Mouse (Mus musculus) megakaryocyte, embryonic 14.5 days (primary cell): ENCODE data around the gene Sh3tc1. TPM values are rescaled to one million over a fixed set of nuclear protein-coding genes. Genes with fewer than 3 reads are reported as not detected.

Source experiments
- H3K27me3 ChIP-seq: replicated peaks from 2 replicates; pipeline ENCODE3; 2012; ENCODE audit warnings: inconsistent platforms
- H3K36me3 ChIP-seq: replicated peaks from 2 replicates; pipeline ENCODE3; 2012; ENCODE audit warnings: low read length, inconsistent platforms, mixed read lengths
- H3K4me1 ChIP-seq: 2 replicates; pipeline ENCODE4 v1.6.1; 2012; ENCODE audit warnings: inconsistent platforms
- H3K4me3 ChIP-seq: replicated peaks from 2 replicates; pipeline ENCODE3; 2012; ENCODE audit warnings: moderate library complexity, mild to moderate bottlenecking, inconsistent platforms
- H3K9me3 ChIP-seq: 2 replicates; pipeline ENCODE4 v1.6.1; 2012; ENCODE audit warnings: inconsistent platforms
- FLI1 ChIP-seq: IDR thresholded peaks from 2 replicates; pipeline ENCODE4 v1.6.1; 2012; ENCODE audit warnings: low read length, inconsistent platforms, mixed read lengths
- GATA1 ChIP-seq: IDR thresholded peaks from 3 replicates; pipeline ENCODE4 v1.6.1; 2012; ENCODE audit warnings: mixed read lengths, low read length, inconsistent platforms, borderline replicate concordance
- polyA plus RNA-seq: library from polyadenylated mRNA; stranded (reverse); fragments of >175 nt; gene quantifications from 2 replicates; pipeline ENCODE4 v1.2.3, GENCODE M21; 2012; ENCODE audit warnings: low replicate concordance; ENCODE audit not compliant: insufficient read depth

Sh3tc1 gene
- polyA plus RNA-seq, 1 experiment = 2.6 TPM

GRCm38 (mm10) chr5:35770246-35770645 lies 30.5 kb upstream of the Sh3tc1 start:
- peaks cover 95% of the 10 kb centered on the region for H3K27me3 ChIP-seq
- no peaks in the 10 kb centered on the region for H3K9me3 ChIP-seq
- H3K4me3 ChIP-seq = no peak overlapping the region
- H3K4me1 ChIP-seq = peaks cover 21% of the 10 kb centered on the region
- TF ChIP-seq FLI1 (no peak), GATA1 (no peak)
- H3K36me3 ChIP-seq = no peaks in the 10 kb centered on the region

GRCm38 (mm10) chr5:35768997-35769396 lies 29.2 kb upstream of the Sh3tc1 start:
- TF ChIP-seq FLI1 = no peak
- no peak for TF ChIP-seq GATA1
- H3K36me3 ChIP-seq = no peaks in the 10 kb centered on the region
- peaks cover 95% of the 10 kb centered on the region for H3K27me3 ChIP-seq
- no peak overlapping the region for H3K4me3 ChIP-seq
- H3K4me1 ChIP-seq = peaks cover 13% of the 10 kb centered on the region
- no peaks in the 10 kb centered on the region for H3K9me3 ChIP-seq

- H3K9me3 ChIP-seq = no peaks in the 10 kb centered on the region
- no peak overlapping the region for H3K4me3 ChIP-seq
- peaks cover 8% of the 10 kb centered on the region for H3K4me1 ChIP-seq
- peaks cover 95% of the 10 kb centered on the region for H3K27me3 ChIP-seq
- H3K36me3 ChIP-seq = no peaks in the 10 kb centered on the region
- TF ChIP-seq GATA1 = no peak
- TF ChIP-seq FLI1 = no peak
These were observed 28.7 kb upstream of the Sh3tc1 start for GRCm38 (mm10) chr5:35768525-35768924.

GRCm38 (mm10) chr5:35765909-35766308 lies 26.1 kb upstream of the Sh3tc1 start:
- H3K9me3 ChIP-seq = peaks cover 4% of the 10 kb centered on the region; the same call in 1 of the 2 replicates
- H3K4me3 ChIP-seq = no peak overlapping the region

GRCm38 (mm10) chr5:35762850-35763249 lies 23.1 kb upstream of the Sh3tc1 start:
- H3K9me3 ChIP-seq = peaks cover 7% of the 10 kb centered on the region; the same call in 1 of the 2 replicates
- TF ChIP-seq FLI1 = no peak
- no peak for TF ChIP-seq GATA1
- no peaks in the 10 kb centered on the region for H3K36me3 ChIP-seq
- H3K4me1 ChIP-seq = peaks cover 9% of the 10 kb centered on the region
- no peak overlapping the region for H3K4me3 ChIP-seq
- H3K27me3 ChIP-seq = peaks cover 98% of the 10 kb centered on the region

More at GRCm38 (mm10) chr5:35765909-35766308, 26.1 kb upstream of the Sh3tc1 start:
- Histone ChIP-seq H3K4me1 (no peaks in the 10 kb centered on the region), H3K27me3 (peaks cover 95% of the 10 kb centered on the region), H3K36me3 (no peaks in the 10 kb centered on the region)
- no peak for TF ChIP-seq GATA1
- TF ChIP-seq FLI1 = no peak

GRCm38 (mm10) chr5:35762388-35762787 lies 22.6 kb upstream of the Sh3tc1 start:
- Histone ChIP-seq H3K9me3 (peaks cover 7% of the 10 kb centered on the region; the same call in 1 of the 2 replicates), H3K4me1 (peaks cover 14% of the 10 kb centered on the region), H3K36me3 (no peaks in the 10 kb centered on the region), H3K4me3 (no peak overlapping the region), H3K27me3 (peaks cover 99% of the 10 kb centered on the region)
- no peak for TF ChIP-seq FLI1
- no peak for TF ChIP-seq GATA1

- peaks cover 22% of the 10 kb centered on the region for H3K4me1 ChIP-seq
- H3K36me3 ChIP-seq = no peaks in the 10 kb centered on the region
- H3K27me3 ChIP-seq = peaks cover 99% of the 10 kb centered on the region
- TF ChIP-seq FLI1 = no peak
- TF ChIP-seq GATA1 = no peak
- H3K9me3 ChIP-seq = peaks cover 7% of the 10 kb centered on the region; the same call in 1 of the 2 replicates
- H3K4me3 ChIP-seq = no peak overlapping the region
These were observed 21.5 kb upstream of the Sh3tc1 start for GRCm38 (mm10) chr5:35761323-35761722.

- TF ChIP-seq GATA1 (no peak), FLI1 (no peak)
- Histone ChIP-seq H3K27me3 (peaks cover 93% of the 10 kb centered on the region), H3K4me1 (peaks cover 35% of the 10 kb centered on the region), H3K36me3 (no peaks in the 10 kb centered on the region), H3K9me3 (peaks cover 7% of the 10 kb centered on the region; the same call in 1 of the 2 replicates), H3K4me3 (peak overlapping the region; percentile 91)
These were observed 18.6 kb upstream of the Sh3tc1 start for GRCm38 (mm10) chr5:35758081-35759053.

- H3K4me1 ChIP-seq = peaks cover 35% of the 10 kb centered on the region
- TF ChIP-seq FLI1 (no peak), GATA1 (no peak)
- H3K36me3 ChIP-seq = no peaks in the 10 kb centered on the region
- H3K9me3 ChIP-seq = peaks cover 7% of the 10 kb centered on the region; the same call in 1 of the 2 replicates
- peaks cover 93% of the 10 kb centered on the region for H3K27me3 ChIP-seq
- peak within 1 kb of the TSS; percentile 91 for H3K4me3 ChIP-seq
These were observed 17.8 kb upstream of the Sh3tc1 start, which contains the start of gene Ablim2 for GRCm38 (mm10) chr5:35757639-35758001. Ablim2 (plus strand) TSS chr5:35757880.

GRCm38 (mm10) chr5:35756997-35757638 lies 17.3 kb upstream of the Sh3tc1 start:
- Histone ChIP-seq H3K9me3 (peaks cover 7% of the 10 kb centered on the region; the same call in 1 of the 2 replicates), H3K4me1 (peaks cover 35% of the 10 kb centered on the region), H3K36me3 (no peaks in the 10 kb centered on the region), H3K27me3 (peaks cover 91% of the 10 kb centered on the region), H3K4me3 (peak overlapping the region; percentile 91)
- no peak for TF ChIP-seq FLI1
- no peak for TF ChIP-seq GATA1
